Comparison of ENCODE assay signal across 12 mouse cellular contexts in genomic region chr9:61859438-61859837, GRCm38 (mm10). TPM values are rescaled to one million over a fixed set of nuclear protein-coding genes. Genes with fewer than 3 reads are reported as not detected.
DNase-seq lines count a peak whose midpoint lies in the region; ATAC-seq and TF ChIP-seq lines count a peak whose summit lies in the region.
"Had no signal": no experiment of that assay in that cellular context is flagged by ENCODE, and none has a peak within 500 bp of the region (broad histone marks: within the 10 kb centered on the region; RNA-seq: fewer than 3 reads in every experiment).

No protein-coding gene starts in this region.

- H3K27me3 ChIP-seq in intestine, embryonic 14.5 days (replicated peaks; ENCODE audit: control insufficient read depth, insufficient read depth, low read length): no peaks in the 10 kb centered on the region
- no peaks in the 10 kb centered on the region for H3K27me3 ChIP-seq in intestine, embryonic 15.5 days (replicated peaks)
- 0 out of 2 replicates have a peak, but pooled peaks cover 4% of the 10 kb centered on the region for H3K27me3 ChIP-seq in stomach, embryonic 15.5 days (replicated peaks)
- no peaks in the 10 kb centered on the region for H3K27me3 ChIP-seq in stomach, postnatal 0 days (ENCODE audit: control insufficient read depth, insufficient read depth, low read length)
- no peaks in the 10 kb centered on the region for H3K27me3 ChIP-seq in hindbrain, postnatal 0 days (ENCODE audit: insufficient read depth, low read length)
- no peaks in the 10 kb centered on the region for H3K27me3 ChIP-seq in midbrain, embryonic 15.5 days (replicated peaks)

- no peak overlapping the region for H3K4me3 ChIP-seq in intestine, embryonic 14.5 days (ENCODE audit: low read depth, low read length)
- H3K4me3 ChIP-seq in intestine, embryonic 15.5 days (replicated peaks): no peak overlapping the region
- H3K4me3 ChIP-seq in stomach, embryonic 15.5 days (replicated peaks): no peak overlapping the region
- no peak overlapping the region for H3K4me3 ChIP-seq in stomach, postnatal 0 days (ENCODE audit: low read depth, low read length)
- H3K4me3 ChIP-seq in hindbrain, postnatal 0 days (ENCODE audit: low read length): no peak overlapping the region
- H3K4me3 ChIP-seq in midbrain, embryonic 15.5 days: no peak overlapping the region
- H3K4me3 ChIP-seq: erythroblast, embryonic 14.5 days; limb, embryonic 15.5 days had no signal

- ATAC-seq in intestine, embryonic 14.5 days (replicated peaks; ENCODE audit: low FRiP score, low TSS enrichment, low read depth): no peak
- ATAC-seq in intestine, embryonic 15.5 days: no peak
- no peak for ATAC-seq in stomach, embryonic 15.5 days (ENCODE audit: insufficient read depth, low FRiP score, low read depth)
- no peak for ATAC-seq in stomach, postnatal 0 days (ENCODE audit: low FRiP score, low TSS enrichment)
- no peak for ATAC-seq in hindbrain, postnatal 0 days
- ATAC-seq in midbrain, embryonic 15.5 days (replicated peaks): no peak

- no peaks in the 10 kb centered on the region for H3K9me3 ChIP-seq in intestine, embryonic 14.5 days (ENCODE audit: control insufficient read depth, low read length)
- no peaks in the 10 kb centered on the region for H3K9me3 ChIP-seq in intestine, embryonic 15.5 days
- no peaks in the 10 kb centered on the region for H3K9me3 ChIP-seq in stomach, embryonic 15.5 days
- H3K9me3 ChIP-seq in stomach, postnatal 0 days (ENCODE audit: control insufficient read depth, low read length): no peaks in the 10 kb centered on the region
- H3K9me3 ChIP-seq in hindbrain, postnatal 0 days (ENCODE audit: low read length): no peaks in the 10 kb centered on the region
- no peaks in the 10 kb centered on the region for H3K9me3 ChIP-seq in midbrain, embryonic 15.5 days
- H3K9me3 ChIP-seq: limb, embryonic 15.5 days had no signal

- TF ChIP-seq EP300 in stomach, postnatal 0 days (optimal IDR thresholded peaks at IDR 0.05): no peak

- no peak for TF ChIP-seq CTCF in stomach, postnatal 0 days (IDR thresholded peaks at IDR 0.05; ENCODE audit: low read depth)
- TF ChIP-seq CTCF in hindbrain, postnatal 0 days (IDR thresholded peaks at IDR 0.05; ENCODE audit: low read depth): no peak

- no peaks in the 10 kb centered on the region for H3K36me3 ChIP-seq in intestine, embryonic 14.5 days (ENCODE audit: control insufficient read depth, insufficient read depth, low read length)
- H3K36me3 ChIP-seq in intestine, embryonic 15.5 days: no peaks in the 10 kb centered on the region
- H3K36me3 ChIP-seq in stomach, embryonic 15.5 days: no peaks in the 10 kb centered on the region
- no peaks in the 10 kb centered on the region for H3K36me3 ChIP-seq in stomach, postnatal 0 days (ENCODE audit: control insufficient read depth, insufficient read depth, low read length)
- H3K36me3 ChIP-seq in hindbrain, postnatal 0 days (ENCODE audit: insufficient read depth, low read length): no peaks in the 10 kb centered on the region
- no peaks in the 10 kb centered on the region for H3K36me3 ChIP-seq in midbrain, embryonic 15.5 days (replicated peaks)
- H3K36me3 ChIP-seq: limb, embryonic 15.5 days had no signal

- H3K9ac ChIP-seq in intestine, embryonic 14.5 days (ENCODE audit: low read length): no peak overlapping the region
- H3K9ac ChIP-seq in intestine, embryonic 15.5 days: no peak overlapping the region
- no peak overlapping the region for H3K9ac ChIP-seq in stomach, embryonic 15.5 days
- no peak overlapping the region for H3K9ac ChIP-seq in stomach, postnatal 0 days (ENCODE audit: low read length)
- no peak overlapping the region for H3K9ac ChIP-seq in hindbrain, postnatal 0 days (replicated peaks; ENCODE audit: low read length)
- H3K9ac ChIP-seq in midbrain, embryonic 15.5 days: no peak overlapping the region
- H3K9ac ChIP-seq: limb, embryonic 15.5 days had no signal

- H3K4me1 ChIP-seq in intestine, embryonic 14.5 days (replicated peaks; ENCODE audit: control insufficient read depth, insufficient read depth, low read length): peaks cover 9% of the 10 kb centered on the region
- H3K4me1 ChIP-seq in intestine, embryonic 15.5 days (replicated peaks): no peaks in the 10 kb centered on the region
- 0 out of 2 replicates have a peak, but pooled peaks cover 3% of the 10 kb centered on the region for H3K4me1 ChIP-seq in stomach, embryonic 15.5 days
- no peaks in the 10 kb centered on the region for H3K4me1 ChIP-seq in stomach, postnatal 0 days (replicated peaks; ENCODE audit: control insufficient read depth, insufficient read depth)
- peaks cover 5% of the 10 kb centered on the region; the same call in 1 of the 2 replicates for H3K4me1 ChIP-seq in hindbrain, postnatal 0 days (ENCODE audit: insufficient read depth, low read length)
- H3K4me1 ChIP-seq in midbrain, embryonic 15.5 days: no peaks in the 10 kb centered on the region

- DNase-seq in intestine, embryonic 14.5 days (ENCODE audit: low spot score): no peak
- no peak for DNase-seq in stomach, postnatal 0 days (ENCODE audit: low spot score)
- peak; percentile 79 for DNase-seq in naive thymus-derived CD4-positive, alpha-beta T cell, adult 2 months (ENCODE audit: low read depth)
- no peak for DNase-seq in hindbrain, postnatal 0 days (ENCODE audit: low spot score)
- DNase-seq in left cerebral cortex, adult 8-10 months (ENCODE audit: low spot score in 2 of 2): no peak
- DNase-seq: cerebellum, adult 11 months had no signal

- no peak overlapping the region for H3K27ac ChIP-seq in intestine, embryonic 14.5 days (ENCODE audit: low read depth)
- H3K27ac ChIP-seq in intestine, embryonic 15.5 days: no peak overlapping the region
- H3K27ac ChIP-seq in stomach, embryonic 15.5 days: no peak overlapping the region
- H3K27ac ChIP-seq in stomach, postnatal 0 days (replicated peaks): no peak overlapping the region
- no peak overlapping the region for H3K27ac ChIP-seq in hindbrain, postnatal 0 days
- no peak overlapping the region for H3K27ac ChIP-seq in midbrain, embryonic 15.5 days
- H3K27ac ChIP-seq: limb, embryonic 15.5 days; macrophage had no signal

- WGBS in intestine, embryonic 14.5 days: 23% methylated on average over 6 of the region's 6 CpGs
- WGBS in intestine, embryonic 15.5 days: 37% methylated on average over 6 of the region's 6 CpGs
- 7% methylated on average over 6 of the region's 6 CpGs for WGBS in stomach, embryonic 15.5 days
- 6% methylated on average over 6 of the region's 6 CpGs for WGBS in stomach, postnatal 0 days
- 48% methylated on average over 6 of the region's 6 CpGs for WGBS in hindbrain, postnatal 0 days
- WGBS in midbrain, embryonic 15.5 days: 59% methylated on average over 6 of the region's 6 CpGs

- H3K4me2 ChIP-seq in intestine, embryonic 14.5 days (ENCODE audit: low read length): peak overlapping the region; percentile 16; the same call in 1 of the 2 replicates
- no peak overlapping the region; the same call in 1 of the 2 replicates for H3K4me2 ChIP-seq in intestine, embryonic 15.5 days (replicated peaks)
- H3K4me2 ChIP-seq in stomach, embryonic 15.5 days: peak overlapping the region; percentile 19; the same call in 1 of the 2 replicates
- no peak overlapping the region; the same call in 1 of the 2 replicates for H3K4me2 ChIP-seq in stomach, postnatal 0 days (replicated peaks; ENCODE audit: low read depth)
- H3K4me2 ChIP-seq in hindbrain, postnatal 0 days (ENCODE audit: low read depth, low read length): no peak overlapping the region
- H3K4me2 ChIP-seq in midbrain, embryonic 15.5 days: no peak overlapping the region
- H3K4me2 ChIP-seq: limb, embryonic 15.5 days had no signal

RNA-seq across cellular contexts. Expression of gene Rplp1, which starts 54.9 kb away (rescaled TPM):
- 1,834 and 1,981 TPM in 2 replicates for polyA plus RNA-seq in intestine, embryonic 14.5 days (2014; fragmentation: Nextera tagmentation; extraction: Ambion mirVana)
- 1,374 and 1,471 TPM in 2 replicates for polyA plus RNA-seq in intestine, embryonic 15.5 days (2015; fragmentation: Nextera tagmentation; extraction: Ambion mirVana)
- 1,334 and 1,421 TPM in 2 replicates for polyA plus RNA-seq in stomach, embryonic 15.5 days (2015; fragmentation: Nextera tagmentation; extraction: Ambion mirVana)
- polyA plus RNA-seq in stomach, postnatal 0 days (2015; fragmentation: Nextera tagmentation; extraction: Ambion mirVana): 1,416 and 1,491 TPM in 2 replicates
- total RNA-seq in hindbrain, postnatal 0 days (2014; rRNA removed): 2,832 and 4,239 TPM in 2 replicates
- 1,070 and 1,080 TPM in 2 replicates for polyA plus RNA-seq in hindbrain, postnatal 0 days (2015; fragmentation: Nextera tagmentation; extraction: Ambion mirVana)
- total RNA-seq in left cerebral cortex, adult 8-10 months (2022): 1,000 to 10,000 TPM; 1,482 to 1,620 (median 1,566) TPM
- polyA plus RNA-seq in midbrain, embryonic 15.5 days (2015; fragmentation: Nextera tagmentation; extraction: Ambion mirVana): 856 and 860 TPM in 2 replicates

Comparison
In these comparisons a context has a peak if more than half of its experiments do, and no peak if none do; other contexts are left out.
1. H3K4me2 ChIP-seq: peak in intestine, embryonic 14.5 days (single experiment) and stomach, embryonic 15.5 days (single experiment); none in intestine, embryonic 15.5 days (single experiment), stomach, postnatal 0 days (single experiment), hindbrain, postnatal 0 days (single experiment) and midbrain, embryonic 15.5 days (single experiment).